Mouse (Mus musculus) adrenal gland, adult 18-20 months (tissue): ENCODE data around the gene Tra2a. TPM values are rescaled to one million over a fixed set of nuclear protein-coding genes. Genes with fewer than 3 reads are reported as not detected.
"Not testable (repeated sequence)": the region's sequence is repeated elsewhere in the genome, so short reads cannot be mapped to it uniquely, and the experiment has no call there.

Experiments
- DNase-seq, 2 experiments: peaks; one replicate each; pipeline ENCODE4 v3.0.0; 2021 to 2022; ENCODE audit warnings: low spot score in 2 of 2
- long read RNA-seq, 2 experiments: library from polyadenylated mRNA; stranded (forward); transcript quantifications; one replicate each; pipeline ENCODE4 v2.0.0; 2021
- total RNA-seq, 2 experiments: library from RNA; stranded (reverse); gene quantifications; 1 replicate in 1 of 2; 2 replicates in 1 of 2; pipeline ENCODE4 v1.2.3; 2021

Tra2a gene
- total RNA-seq, result 100 to 1,000 TPM; 102 to 111 TPM
- long read RNA-seq, experiment 1, transcript Tra2a-201 (8 exons, 1,799 nt), result major isoform, 10 of 15 reads
- long read RNA-seq, experiment 1, partial matches to known transcripts, result 1 of 15 reads
- long read RNA-seq, experiment 1, other reads (novel, unspliced or antisense), result 4 of 15 reads
- long read RNA-seq, experiment 2, transcript Tra2a-201 (8 exons, 1,799 nt), result major isoform, 28 of 40 reads
- long read RNA-seq, experiment 2, transcript Tra2a-204 (8 exons, 1,777 nt), result minor isoform, 5 of 40 reads
- long read RNA-seq, experiment 2, partial matches to known transcripts, result 1 of 40 reads
- long read RNA-seq, experiment 2, other reads (novel, unspliced or antisense), result 2 of 40 reads

DNA sequence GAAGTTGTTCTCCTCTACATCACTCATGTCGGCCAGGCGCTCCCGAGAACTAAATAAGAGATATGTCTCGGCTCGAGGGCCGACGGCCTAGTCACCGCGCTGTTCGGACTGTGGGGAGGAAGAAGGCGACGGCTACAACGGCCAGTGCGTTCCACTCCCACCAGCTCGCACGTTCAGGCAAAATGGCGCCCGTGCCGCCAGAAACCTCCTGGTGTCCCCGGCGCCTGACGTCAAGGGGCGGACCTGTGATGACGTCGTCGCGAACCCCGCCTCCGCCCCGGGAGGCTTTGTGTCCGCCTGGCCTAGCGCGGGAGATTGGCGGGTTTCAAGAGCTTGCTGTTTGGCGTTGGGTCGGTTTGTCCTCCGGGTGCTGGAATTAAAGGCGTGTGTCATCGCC, at the start of gene Tra2a:
Tra2a (minus strand) TSS at position 187 of the 397 bp plus-strand sequence.
- peak; percentile 97 to 99 for DNase-seq

DNA sequence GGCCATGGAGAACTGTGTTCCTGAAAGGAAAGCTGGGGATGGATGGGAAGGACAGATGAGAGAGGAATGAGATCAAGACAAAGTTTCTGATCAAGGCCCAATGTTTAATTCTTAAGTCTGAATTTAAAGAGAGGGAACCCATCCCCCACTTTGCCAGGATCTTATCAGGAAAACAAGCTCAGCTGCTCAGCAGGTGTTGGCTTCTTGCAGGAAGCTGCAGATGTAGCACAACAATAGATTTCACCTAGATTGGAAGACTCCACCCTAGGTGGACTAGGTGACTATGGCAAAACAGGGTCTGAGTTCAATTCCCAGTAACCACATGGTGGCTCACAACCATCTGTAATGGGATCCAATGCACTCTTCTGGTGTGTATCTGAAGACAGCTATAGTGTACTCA, 34.5 kb upstream of the Tra2a start:
- no peak for DNase-seq

- no peak for DNase-seq
These were observed 18.3 kb upstream of the Tra2a start for GRCm38 (mm10) chr6:49282122-49282521.

DNA sequence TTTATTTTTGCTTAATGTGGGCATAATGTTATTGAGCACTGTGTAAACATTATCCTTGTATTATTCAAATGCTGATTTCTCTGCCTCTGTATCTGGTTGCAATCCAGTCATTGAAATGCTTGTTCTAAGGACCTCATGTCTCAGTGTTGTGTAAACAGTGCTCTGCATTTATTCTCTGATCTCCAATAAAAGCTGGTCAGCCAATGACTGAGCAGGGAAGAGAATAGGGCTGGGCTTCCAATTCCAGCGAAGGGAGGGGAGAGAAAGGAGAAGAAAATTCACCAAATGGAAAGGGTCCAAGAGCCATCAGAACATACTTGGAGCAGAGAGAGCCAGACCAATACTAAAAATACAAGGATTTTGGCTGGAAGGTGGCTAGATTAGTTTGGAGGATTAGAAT, 17.1 kb upstream of the Tra2a start:
- no peak for DNase-seq

DNA sequence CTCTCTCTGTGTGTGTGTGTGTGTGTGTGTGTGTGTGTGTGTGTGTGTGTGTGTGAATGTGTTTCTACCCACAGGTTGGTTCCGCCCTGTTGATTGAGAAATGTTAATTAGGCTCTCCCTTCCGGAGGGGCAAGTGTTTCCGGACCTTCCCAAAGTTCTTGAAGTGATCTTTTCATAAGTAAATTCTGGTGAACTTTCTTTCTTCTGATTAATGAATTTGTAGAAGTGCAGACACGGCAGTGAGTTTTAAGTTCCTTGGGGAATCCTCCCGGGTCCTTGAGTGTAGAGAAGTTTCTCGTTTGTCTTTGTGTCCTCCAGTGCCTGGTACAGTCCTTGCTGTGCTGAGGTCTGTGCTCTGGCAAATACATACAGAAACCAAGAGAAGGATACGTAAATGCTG, 11.5 kb upstream of the Tra2a start:
- no peak for DNase-seq

GRCm38 (mm10) chr6:49274416-49275091, 10.7 kb upstream of the Tra2a start:
- DNase-seq, result no peak

DNA sequence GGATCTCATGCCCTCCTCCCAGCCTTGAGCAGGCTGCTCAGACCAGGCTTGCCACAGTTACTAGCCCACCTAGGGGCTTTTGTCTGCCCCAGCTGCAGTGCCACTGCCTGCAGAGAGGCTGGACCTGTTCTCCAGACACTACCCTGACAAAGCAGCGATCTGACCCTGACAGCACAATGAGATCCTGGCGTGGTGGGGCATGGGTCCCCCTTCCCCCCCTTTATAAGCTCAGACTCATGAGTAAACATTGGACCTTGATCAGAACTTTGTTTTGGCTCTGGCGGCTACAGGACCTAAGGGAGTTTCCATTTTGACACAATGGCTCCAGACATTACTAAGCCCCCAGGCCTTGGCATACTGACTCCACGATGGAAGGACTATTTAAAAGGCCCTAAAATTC, 10.1 kb upstream of the Tra2a start:
- DNase-seq, result no peak

- no peak for DNase-seq
These were observed 9.0 kb upstream of the Tra2a start for GRCm38 (mm10) chr6:49272863-49273262.

GRCm38 (mm10) chr6:49271815-49272214, 8.0 kb upstream of the Tra2a start:
- no peak for DNase-seq

GRCm38 (mm10) chr6:49269923-49270322, 6.1 kb upstream of the Tra2a start:
- no peak for DNase-seq

- peak; percentile 78 to 80 for DNase-seq
These were observed 5.4 kb upstream of the Tra2a start for GRCm38 (mm10) chr6:49269200-49269599.

DNA sequence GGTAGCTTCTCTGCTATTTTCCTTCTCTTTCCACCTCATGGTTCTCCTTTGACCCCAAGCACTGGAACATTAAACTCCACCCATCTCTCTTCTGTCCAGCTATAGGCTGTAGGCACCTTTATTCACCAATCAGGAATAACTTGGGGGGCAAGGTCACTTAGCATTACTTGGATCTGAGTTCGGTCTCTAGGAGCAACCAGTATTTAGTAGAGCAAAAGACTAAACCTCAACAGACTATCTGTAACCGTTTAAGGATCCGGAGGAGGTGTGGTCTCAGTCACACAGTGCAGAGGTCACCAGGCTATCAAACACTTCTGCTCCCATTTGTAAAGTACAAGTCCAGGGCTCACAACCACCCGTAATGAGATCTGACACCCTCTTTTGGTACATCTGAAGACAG, 3.9 kb upstream of the Tra2a start:
- no peak for DNase-seq

DNA sequence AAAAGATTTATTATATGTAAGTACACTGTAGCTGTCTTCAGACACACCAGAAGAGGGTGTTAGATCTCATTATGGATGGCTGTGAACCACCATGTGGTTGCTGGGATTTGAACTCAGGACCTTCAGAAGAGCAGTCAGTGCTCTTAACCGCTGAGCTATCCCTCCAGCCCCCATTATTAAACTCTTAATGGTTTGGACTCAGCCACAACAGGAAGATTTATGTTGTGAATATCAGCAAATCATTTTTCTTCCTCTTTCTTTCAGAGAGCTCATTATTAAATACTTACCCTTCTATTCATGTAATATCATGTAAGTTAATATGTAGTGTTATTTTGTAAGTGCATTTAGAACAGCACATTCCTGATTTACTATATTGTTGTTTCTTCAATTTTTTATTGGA, 1.4 kb upstream of the Tra2a start:
- DNase-seq, result not testable (repeated sequence)

DNA sequence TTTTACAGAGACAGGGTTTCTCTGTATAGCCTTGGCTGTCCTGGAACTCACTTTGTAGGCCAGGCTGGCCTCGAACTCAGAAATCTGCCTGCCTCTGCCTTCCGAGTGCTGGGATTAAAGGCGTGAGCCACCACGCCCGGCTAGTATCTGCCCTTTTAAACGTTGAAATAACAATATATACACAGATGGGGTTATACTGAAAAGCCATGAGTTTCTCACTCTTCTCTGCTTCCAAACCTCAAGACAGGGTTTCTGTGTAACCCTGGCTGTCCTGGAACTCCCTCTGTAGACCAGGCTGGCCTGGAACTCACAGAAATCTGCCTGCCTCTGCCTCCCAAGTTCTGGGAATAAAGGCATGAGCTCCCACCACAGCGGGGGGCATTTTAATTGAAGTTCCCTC, 613 bp upstream of the Tra2a start:
- not testable (repeated sequence) for DNase-seq

- DNase-seq, result peak in 1 of 2 experiments; percentile 54
These were observed 569 bp downstream of the Tra2a start for GRCm38 (mm10) chr6:49263081-49263846.

DNA sequence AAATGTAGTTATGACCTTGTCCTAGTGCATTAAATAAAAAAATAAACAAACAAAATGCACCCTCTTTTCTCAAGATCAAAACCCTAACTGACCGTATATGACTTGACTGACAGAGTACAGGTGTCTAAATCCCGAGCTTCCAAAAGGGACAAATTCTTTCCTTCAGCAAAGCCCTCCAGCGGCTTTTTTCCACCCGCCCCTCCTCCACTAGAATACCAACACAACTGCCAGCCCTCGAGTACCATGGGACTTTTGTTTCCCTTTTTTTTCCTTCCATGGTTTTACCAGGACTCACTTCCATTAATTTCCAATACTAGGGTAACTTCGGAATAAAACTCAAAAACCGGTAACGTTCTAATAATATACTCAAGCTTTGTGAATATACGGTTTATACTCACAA, 1.4 kb downstream of the Tra2a start:
- DNase-seq, result no peak

- no peak for DNase-seq
These were observed 4.1 kb downstream of the Tra2a start for GRCm38 (mm10) chr6:49259711-49260110.

GRCm38 (mm10) chr6:49257880-49258279, 6.0 kb downstream of the Tra2a start:
- DNase-seq, result no peak

- DNase-seq, result no peak
These were observed 11.6 kb downstream of the Tra2a start for GRCm38 (mm10) chr6:49252207-49252606.

DNA sequence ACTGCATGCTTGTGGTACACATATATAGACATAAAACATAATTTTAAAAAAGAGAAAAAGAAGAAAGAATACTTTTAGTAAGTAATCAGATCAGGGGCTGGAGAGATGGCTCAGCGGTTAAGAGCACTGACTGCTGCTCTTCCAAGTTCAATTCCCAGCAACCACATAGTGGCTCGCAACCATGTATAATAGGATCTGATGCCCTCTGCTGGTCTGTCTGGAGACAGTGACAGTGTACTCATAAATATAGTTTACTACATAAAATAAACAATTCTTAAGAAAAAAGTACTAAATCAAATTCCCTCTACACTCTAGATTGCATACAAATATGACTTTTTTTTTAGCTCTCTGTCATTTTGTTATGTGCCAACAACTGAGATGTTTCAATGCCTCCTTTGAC, 12.6 kb downstream of the Tra2a start:
- DNase-seq, result no peak

DNA sequence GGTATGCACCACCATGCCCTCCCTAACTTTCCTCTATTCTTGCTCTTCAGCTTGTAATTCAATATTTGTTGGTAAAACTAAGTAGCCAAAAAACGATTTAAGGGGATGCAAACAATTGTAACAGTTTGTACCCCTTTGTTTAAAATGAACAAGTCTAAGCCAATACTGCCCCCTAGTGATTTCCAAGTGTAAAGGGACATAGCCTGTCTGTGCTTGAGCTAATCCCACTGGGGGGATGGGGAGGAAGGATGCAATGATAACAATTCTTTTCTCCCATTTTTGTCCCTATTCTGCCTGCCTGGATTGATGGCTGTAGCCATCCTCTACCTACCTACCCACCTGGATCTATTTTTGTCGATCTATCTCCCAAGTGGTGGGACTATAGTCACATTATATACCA, 16.6 kb downstream of the Tra2a start:
- DNase-seq, result no peak

GRCm38 (mm10) chr6:49242331-49242730, 21.5 kb downstream of the Tra2a start:
- DNase-seq, result no peak
